Mouse (Mus musculus) C3H10T1/2 (cell line): Measurements from ENCODE around the gene Slc16a7. TPM values are rescaled to one million over a fixed set of nuclear protein-coding genes. Genes with fewer than 3 reads are reported as not detected.

Experiments used
- polyA plus RNA-seq, 2 experiments: library from polyadenylated mRNA; unstranded; fragments of >200 nt; fragmentation: generic; extraction: Trizol; gene quantifications; one replicate each; pipeline ENCODE4 v1.2.1; 2012; ENCODE audit warnings: missing spikeins in 2 of 2

Slc16a7 gene
- under 1 TPM in 1 of 2 experiments, not detected in 1; 0.07 TPM for polyA plus RNA-seq

GRCm38 (mm10) chr10:125388876-125389786, at the start of gene Slc16a7:
Slc16a7 (minus strand) TSS chr10:125389465.

